Mouse (Mus musculus) limb, embryonic 15.5 days (tissue): ENCODE results near the gene Creb3. TPM values are rescaled to one million over a fixed set of nuclear protein-coding genes. Genes with fewer than 3 reads are reported as not detected.

ENCODE experiments used
- ATAC-seq: fragments of 200-750 bp; cut with Nextera tagmentation; 2 replicates; pipeline ENCODE4 v1.8.0; 2017; ENCODE audit warnings: low read depth, moderate TSS enrichment; ENCODE audit not compliant: insufficient number of reproducible peaks, low FRiP score, low TSS enrichment
- H3K27ac ChIP-seq: fragments of 300-500 bp; sonication (generic); 2 replicates; pipeline ENCODE4 v1.5.1; 2015; ENCODE audit warnings: moderate library complexity, mild to moderate bottlenecking, inconsistent platforms
- H3K27me3 ChIP-seq: fragments of 300-500 bp; sonication (generic); 2 replicates; pipeline ENCODE4 v1.6.1; 2015; ENCODE audit warnings: inconsistent platforms
- H3K36me3 ChIP-seq: fragments of 300-500 bp; sonication (generic); 2 replicates; pipeline ENCODE4 v1.6.1; 2015; ENCODE audit warnings: inconsistent platforms
- H3K4me1 ChIP-seq: fragments of 300-500 bp; sonication (generic); 2 replicates; pipeline ENCODE4 v1.6.1; 2015; ENCODE audit warnings: inconsistent platforms
- H3K4me2 ChIP-seq: fragments of 300-500 bp; sonication (generic); 2 replicates; pipeline ENCODE4 v1.6.1; 2015; ENCODE audit warnings: mild to moderate bottlenecking, inconsistent platforms
- H3K4me3 ChIP-seq: fragments of 300-500 bp; sonication (generic); 2 replicates; pipeline ENCODE4 v1.5.1; 2015; ENCODE audit warnings: mild to moderate bottlenecking, inconsistent platforms
- H3K9ac ChIP-seq: fragments of 300-500 bp; sonication (generic); 2 replicates; pipeline ENCODE4 v1.6.1; 2015; ENCODE audit warnings: inconsistent platforms
- H3K9me3 ChIP-seq: fragments of 300-500 bp; sonication (generic); 2 replicates; pipeline ENCODE4 v1.6.1; 2016; ENCODE audit warnings: inconsistent platforms
- WGBS: fragments of 180-500 bp; shearing (Covaris S2); methylation state at CpG from one replicate; pipeline ENCODE4 v1.1.7; 2015; 5-methylcytosine and 5-hydroxymethylcytosine counted together
- polyA plus RNA-seq: library from polyadenylated mRNA; unstranded; fragments of >200 nt; fragmentation: Nextera tagmentation; extraction: Ambion mirVana; gene quantifications from 2 replicates; pipeline ENCODE4 v1.2.1, GENCODE M21; 2015

Gene Creb3
- polyA plus RNA-seq, 1 experiment from 2014 or later = 87.9 TPM

- no peaks in the 10 kb centered on the region for H3K36me3 ChIP-seq
- WGBS = 69% methylated on average over 10 of the region's 10 CpGs
- H3K4me2 ChIP-seq = no peak overlapping the region
- H3K27me3 ChIP-seq = no peaks in the 10 kb centered on the region
- no peak overlapping the region for H3K27ac ChIP-seq
- H3K9me3 ChIP-seq = no peaks in the 10 kb centered on the region
- no peak overlapping the region for H3K9ac ChIP-seq
- no peak for ATAC-seq
- H3K4me3 ChIP-seq = no peak overlapping the region
- no peaks in the 10 kb centered on the region for H3K4me1 ChIP-seq
Observed at GRCm38 (mm10) chr4:43612534-43612933, 50.4 kb downstream of the Creb3 start.

- 58% methylated on average over 3 of the region's 3 CpGs for WGBS
- no peaks in the 10 kb centered on the region for H3K4me1 ChIP-seq
- no peak overlapping the region for H3K27ac ChIP-seq
- no peaks in the 10 kb centered on the region for H3K36me3 ChIP-seq
- H3K9ac ChIP-seq = no peak overlapping the region
- no peaks in the 10 kb centered on the region for H3K9me3 ChIP-seq
- H3K4me3 ChIP-seq = no peak overlapping the region
- ATAC-seq = no peak
- H3K27me3 ChIP-seq = no peaks in the 10 kb centered on the region
- no peak overlapping the region for H3K4me2 ChIP-seq
Observed at GRCm38 (mm10) chr4:43613060-43613730, 51.1 kb downstream of the Creb3 start.

Other genes starting within 250 kb of the Creb3 start
- gene Rusc2, start 180.4 kb upstream of the Creb3 start, polyA plus RNA-seq = 13.9 and 18.0 TPM in 2 replicates
- 0.15 and 0.17 TPM in 2 replicates for gene Fam166b, start 133.2 kb upstream of the Creb3 start, polyA plus RNA-seq
- 4.8 and 7.7 TPM in 2 replicates for gene Tesk1, start 120.4 kb upstream of the Creb3 start, polyA plus RNA-seq
- 4.1 and 4.2 TPM in 2 replicates for gene Cd72, start 107.7 kb upstream of the Creb3 start, polyA plus RNA-seq
- not detected in 2 replicates for gene Sit1, start 78.6 kb upstream of the Creb3 start, polyA plus RNA-seq
- 78.9 and 81.9 TPM in 2 replicates for gene Ccdc107, start 69.4 kb upstream of the Creb3 start, polyA plus RNA-seq
- gene Arhgef39, start 62.6 kb upstream of the Creb3 start, polyA plus RNA-seq = 35.2 and 37.5 TPM in 2 replicates
- 4.1 and 6.8 TPM in 2 replicates for gene Car9, start 55.4 kb upstream of the Creb3 start, polyA plus RNA-seq
- 394 and 952 TPM in 2 replicates for gene Tpm2, start 38.6 kb upstream of the Creb3 start, polyA plus RNA-seq
- gene Tln1, start 359 bp downstream of the Creb3 start, polyA plus RNA-seq = 65.5 and 70.5 TPM in 2 replicates
- gene Rgp1, start 16.4 kb downstream of the Creb3 start, polyA plus RNA-seq = 27.6 and 31.7 TPM in 2 replicates
- gene Gba2, start 16.5 kb downstream of the Creb3 start, polyA plus RNA-seq = 19.2 and 21.9 TPM in 2 replicates
- gene Msmp, start 22.2 kb downstream of the Creb3 start, polyA plus RNA-seq = 2.0 and 7.0 TPM in 2 replicates
- 16.8 and 22.2 TPM in 2 replicates for gene Npr2, start 69.6 kb downstream of the Creb3 start, polyA plus RNA-seq
- gene Spag8, start 91.3 kb downstream of the Creb3 start, polyA plus RNA-seq = 0.36 and 0.47 TPM in 2 replicates
- 75.3 and 81.9 TPM in 2 replicates for gene Hint2, start 94.1 kb downstream of the Creb3 start, polyA plus RNA-seq
- 4.2 and 5.3 TPM in 2 replicates for gene Tmem8b, start 106.6 kb downstream of the Creb3 start, polyA plus RNA-seq
- 2.9 TPM in 2 replicates for gene Fam221b, start 106.8 kb downstream of the Creb3 start, polyA plus RNA-seq
- gene Olfr70, start 138.5 kb downstream of the Creb3 start, polyA plus RNA-seq = not detected in 2 replicates
- not detected in 2 replicates for gene Olfr71, start 147.9 kb downstream of the Creb3 start, polyA plus RNA-seq
- gene Hrct1, start 164.9 kb downstream of the Creb3 start, polyA plus RNA-seq = 1.6 and 1.7 TPM in 2 replicates
- 0.52 and 0.53 TPM in 2 replicates for gene Spaar, start 167.7 kb downstream of the Creb3 start, polyA plus RNA-seq
- not detected in 2 replicates for gene Olfr159, start 208.7 kb downstream of the Creb3 start, polyA plus RNA-seq